In the genomic region with DNA sequence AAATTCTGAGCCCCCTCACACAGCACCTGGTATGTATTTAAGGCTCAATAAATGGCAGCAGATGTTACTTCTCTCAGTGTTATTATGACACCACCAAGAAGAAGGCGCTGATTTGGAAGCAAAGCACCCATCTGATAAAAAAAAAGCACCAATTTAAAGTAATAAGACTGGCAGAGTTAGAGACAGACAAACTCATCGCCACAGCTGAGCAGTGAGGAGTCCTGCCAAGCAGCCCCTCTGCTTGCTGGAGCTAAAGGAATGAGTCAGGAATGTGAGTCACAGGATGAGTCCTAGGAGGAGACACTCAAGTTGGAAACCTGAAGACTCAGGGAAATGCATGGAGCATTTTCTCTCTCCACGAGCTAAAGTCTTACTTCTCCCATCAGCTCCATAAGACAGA, we compare ENCODE assay signal across 12 mouse cellular contexts.
DNase-seq lines count a peak whose midpoint lies in the region; ATAC-seq and TF ChIP-seq lines count a peak whose summit lies in the region.
"Had no signal": no experiment of that assay in that cellular context is flagged by ENCODE, and none has a peak within 500 bp of the region (broad histone marks: within the 10 kb centered on the region; RNA-seq: fewer than 3 reads in every experiment).

No protein-coding gene starts in this region.

- DNase-seq in forebrain, embryonic 14.5 days (ENCODE audit: low spot score): peak; percentile 50
- DNase-seq in frontal cortex, postnatal 14 days (ENCODE audit: low spot score in 2 of 2): peak; percentile 21 to 65
- DNase-seq in left cerebral cortex, adult 2 months (ENCODE audit: extremely low spot score in 1 of 2, low spot score in 2 of 2): peak; percentile 61 to 63
- DNase-seq in right cerebral cortex, postnatal 36 days (ENCODE audit: low spot score in 2 of 2): peak; percentile 78 to 79
- DNase-seq in lung, postnatal 0 days (ENCODE audit: low spot score): no peak
- DNase-seq in lung, postnatal 36 days: no peak
- no peak for DNase-seq in spleen, adult 18-20 months
- DNase-seq: lung, embryonic 14.5 days; thymus, adult 2 months had no signal

- no peak overlapping the region for H3K4me3 ChIP-seq in forebrain, embryonic 14.5 days (ENCODE audit: low read depth, low read length)
- no peak overlapping the region for H3K4me3 ChIP-seq in forebrain, embryonic 12.5 days (replicated peaks)
- H3K4me3 ChIP-seq in left cerebral cortex, adult 2 months: no peak overlapping the region
- no peak overlapping the region for H3K4me3 ChIP-seq in lung, postnatal 0 days (ENCODE audit: low read depth, low read length)
- H3K4me3 ChIP-seq: hindbrain, embryonic 13.5 days; midbrain, embryonic 12.5 days had no signal

- intact Hi-C loops in left cerebral cortex, adult 2 months (cut with DNase I): loop anchor here (1.0 to 5.0 kb wide), 3 partner anchors 142 to 307 kb away; no protein-coding TSS in a partner anchor

- TF ChIP-seq CTCF in left cerebral cortex, adult 2 months (IDR thresholded peaks at IDR 0.05): no peak
- no peak for TF ChIP-seq CTCF in lung, postnatal 0 days (IDR thresholded peaks at IDR 0.05)

- no peaks in the 10 kb centered on the region for H3K9me3 ChIP-seq in forebrain, embryonic 14.5 days (replicated peaks; ENCODE audit: control insufficient read depth, low read length)
- no peaks in the 10 kb centered on the region for H3K9me3 ChIP-seq in forebrain, embryonic 12.5 days
- H3K9me3 ChIP-seq in lung, postnatal 0 days (ENCODE audit: low read length): no peaks in the 10 kb centered on the region
- H3K9me3 ChIP-seq: hindbrain, embryonic 13.5 days; midbrain, embryonic 12.5 days had no signal

- H3K27ac ChIP-seq in forebrain, embryonic 14.5 days (ENCODE audit: low read depth, low read length): no peak overlapping the region
- H3K27ac ChIP-seq in forebrain, embryonic 12.5 days: no peak overlapping the region
- peak overlapping the region; percentile 73 for H3K27ac ChIP-seq in left cerebral cortex, adult 2 months
- H3K27ac ChIP-seq in lung, postnatal 0 days (ENCODE audit: low read length): no peak overlapping the region
- H3K27ac ChIP-seq: hindbrain, embryonic 13.5 days; midbrain, embryonic 12.5 days had no signal

- no peak overlapping the region for H3K9ac ChIP-seq in forebrain, embryonic 14.5 days (ENCODE audit: low read length)
- no peak overlapping the region for H3K9ac ChIP-seq in forebrain, embryonic 12.5 days
- no peak overlapping the region for H3K9ac ChIP-seq in lung, postnatal 0 days (replicated peaks; ENCODE audit: low read depth)
- H3K9ac ChIP-seq: hindbrain, embryonic 13.5 days; lung, embryonic 14.5 days; midbrain, embryonic 12.5 days had no signal

- WGBS in forebrain, embryonic 14.5 days: 72% methylated on average over 3 of the region's 3 CpGs
- 79% methylated on average over 3 of the region's 3 CpGs for WGBS in forebrain, embryonic 12.5 days
- WGBS in lung, postnatal 0 days: 64% methylated on average over 3 of the region's 3 CpGs

- no peaks in the 10 kb centered on the region for H3K4me1 ChIP-seq in forebrain, embryonic 14.5 days (ENCODE audit: control insufficient read depth, insufficient read depth, low read length)
- no peaks in the 10 kb centered on the region; the same call in 1 of the 2 replicates for H3K4me1 ChIP-seq in forebrain, embryonic 12.5 days
- H3K4me1 ChIP-seq in lung, postnatal 0 days (ENCODE audit: insufficient read depth, low read depth, low read length): no peaks in the 10 kb centered on the region
- H3K4me1 ChIP-seq: hindbrain, embryonic 13.5 days; midbrain, embryonic 12.5 days had no signal

- no peaks in the 10 kb centered on the region for H3K27me3 ChIP-seq in forebrain, embryonic 14.5 days (replicated peaks; ENCODE audit: control insufficient read depth, insufficient read depth, low read length)
- H3K27me3 ChIP-seq in forebrain, embryonic 12.5 days: no peaks in the 10 kb centered on the region
- H3K27me3 ChIP-seq in lung, postnatal 0 days (replicated peaks; ENCODE audit: insufficient read depth, low read length): no peaks in the 10 kb centered on the region
- H3K27me3 ChIP-seq: hindbrain, embryonic 13.5 days; midbrain, embryonic 12.5 days had no signal

- ATAC-seq in forebrain, embryonic 14.5 days: 0 out of 2 replicates have a peak, but pooled peaks have one; percentile 29
- ATAC-seq in forebrain, embryonic 12.5 days (ENCODE audit: low FRiP score): no peak
- ATAC-seq in lung, postnatal 0 days: no peak

- no peak overlapping the region for H3K4me2 ChIP-seq in forebrain, embryonic 14.5 days (ENCODE audit: low read length)
- no peak overlapping the region for H3K4me2 ChIP-seq in forebrain, embryonic 12.5 days
- no peak overlapping the region for H3K4me2 ChIP-seq in lung, postnatal 0 days (replicated peaks; ENCODE audit: low read depth, low read length)
- H3K4me2 ChIP-seq: hindbrain, embryonic 13.5 days; lung, embryonic 14.5 days; midbrain, embryonic 12.5 days had no signal

- no peaks in the 10 kb centered on the region for H3K36me3 ChIP-seq in forebrain, embryonic 14.5 days (ENCODE audit: control insufficient read depth, insufficient read depth, low read length)
- no peaks in the 10 kb centered on the region for H3K36me3 ChIP-seq in forebrain, embryonic 12.5 days (replicated peaks)
- H3K36me3 ChIP-seq in lung, postnatal 0 days (ENCODE audit: insufficient read depth, low read length): no peaks in the 10 kb centered on the region
- H3K36me3 ChIP-seq: hindbrain, embryonic 13.5 days; midbrain, embryonic 12.5 days had no signal

- no peak for TF ChIP-seq EP300 in lung, postnatal 0 days (IDR thresholded peaks at IDR 0.05)

Comparison
In these comparisons a context has a peak if more than half of its experiments do, and no peak if none do; other contexts are left out.
1. DNase-seq: peak in forebrain, embryonic 14.5 days (single experiment), frontal cortex, postnatal 14 days (2 of 2), left cerebral cortex, adult 2 months (2 of 2) and right cerebral cortex, postnatal 36 days (2 of 2); none in lung, postnatal 0 days (single experiment), lung, postnatal 36 days (single experiment) and spleen, adult 18-20 months (0 of 2).